Mouse (Mus musculus) neutrophil, adult 5-6 weeks (primary cell): ENCODE data around the gene Lsm14b. TPM values are rescaled to one million over a fixed set of nuclear protein-coding genes. Genes with fewer than 3 reads are reported as not detected.
A peak's percentile ranks its signal among the peaks of the same experiment; 100 is the strongest.

Experiments used
- ATAC-seq: fragments of 151-379, 151-347 bp; 2 replicates; pipeline ENCODE4 v1.8.0; 2017; ENCODE audit warnings: mild to moderate bottlenecking, moderate TSS enrichment; ENCODE audit not compliant: insufficient number of reproducible peaks, poor library complexity, low FRiP score, severe bottlenecking; ENCODE audit errors: extremely low read depth
- total RNA-seq: library from RNA; stranded (forward); fragments of 200-1000 nt; gene quantifications from 2 replicates; pipeline ENCODE4 v1.2.3, GENCODE M21; 2017

Lsm14b gene
- total RNA-seq, 1 experiment from 2014 or later = 35.8 TPM

- no peak for ATAC-seq
Measured at GRCm38 (mm10) chr2:180011370-180011769, 13.4 kb upstream of the Lsm14b start.

- no peak for ATAC-seq
Measured at GRCm38 (mm10) chr2:180013686-180014085, 11.1 kb upstream of the Lsm14b start.

- ATAC-seq = no peak
Measured at GRCm38 (mm10) chr2:180017632-180018031, 7.2 kb upstream of the Lsm14b start.

GRCm38 (mm10) chr2:180018573-180018972 lies 6.2 kb upstream of the Lsm14b start:
- no peak for ATAC-seq

- ATAC-seq = no peak
Measured at GRCm38 (mm10) chr2:180020091-180020661, 4.6 kb upstream of the Lsm14b start.

GRCm38 (mm10) chr2:180020919-180021318 lies 3.9 kb upstream of the Lsm14b start:
- ATAC-seq = no peak

GRCm38 (mm10) chr2:180022751-180023150 lies 2.0 kb upstream of the Lsm14b start:
- no peak for ATAC-seq

GRCm38 (mm10) chr2:180025135-180025860 lies 511 bp downstream of the Lsm14b start:
- ATAC-seq = no peak

GRCm38 (mm10) chr2:180025861-180026200 lies 1.0 kb downstream of the Lsm14b start:
- no peak for ATAC-seq

GRCm38 (mm10) chr2:180027768-180028167 lies 3.0 kb downstream of the Lsm14b start:
- ATAC-seq = no peak

GRCm38 (mm10) chr2:180031270-180031669 lies 6.5 kb downstream of the Lsm14b start:
- no peak for ATAC-seq

GRCm38 (mm10) chr2:180032925-180033324 lies 8.1 kb downstream of the Lsm14b start:
- ATAC-seq = no peak

GRCm38 (mm10) chr2:180033956-180034355 lies 9.2 kb downstream of the Lsm14b start:
- ATAC-seq = no peak

- ATAC-seq = no peak
Measured at GRCm38 (mm10) chr2:180034753-180035152, 10.0 kb downstream of the Lsm14b start.

GRCm38 (mm10) chr2:180040406-180040805 lies 15.6 kb downstream of the Lsm14b start:
- no peak for ATAC-seq

- no peak for ATAC-seq
Measured at GRCm38 (mm10) chr2:180041577-180042255, 16.9 kb downstream of the Lsm14b start.

- peak; percentile 83 for ATAC-seq
Measured at GRCm38 (mm10) chr2:180042256-180042857, 17.6 kb downstream of the Lsm14b start, which contains the start of the genes Psma7 and Ss18l1. Psma7 (minus strand) TSS chr2:180042433. Ss18l1 (plus strand) TSS chr2:180042509.

GRCm38 (mm10) chr2:180042858-180043515 lies 18.2 kb downstream of the Lsm14b start:
- ATAC-seq = no peak

- ATAC-seq = peak; percentile 39; the same call in 1 of the 2 replicates
Measured at GRCm38 (mm10) chr2:180045283-180045682, 20.5 kb downstream of the Lsm14b start.
